Mouse (Mus musculus): ENCODE measurements at regions not wholly inside any gene's neighbourhood (a gene's known extent, or its start where the extent isn't known, plus 50 kb on each side); places are given as distances from the start of the nearest gene placed in this dataset.
"Not testable (repeated sequence)": the region's sequence is repeated elsewhere in the genome, so short reads cannot be mapped to it uniquely, and the experiment has no call there.

GRCm38 (mm10) chr8:126864314-126864948 lies 81.2 kb downstream of the Tomm20 start:
- Histone ChIP-seq H3K36me3 (no peaks in the 10 kb centered on the region), H3K9me3 (no peaks in the 10 kb centered on the region), H3K27ac (replicated peaks) (no peak overlapping the region), H3K4me2 (replicated peaks) (no peak overlapping the region), H3K4me1 (no peaks in the 10 kb centered on the region), H3K4me3 (no peak overlapping the region), H3K9ac (replicated peaks) (no peak overlapping the region), H3K27me3 (no peaks in the 10 kb centered on the region)
- WGBS, result 87% methylated on average over 10 of the region's 10 CpGs
- no peak for ATAC-seq (replicated peaks)

GRCm38 (mm10) chr8:126863661-126864060 lies 82.0 kb downstream of the Tomm20 start:
- not testable (repeated sequence) for H3K4me1 ChIP-seq; H3K4me2 ChIP-seq (replicated peaks); ATAC-seq (replicated peaks); H3K36me3 ChIP-seq; H3K9me3 ChIP-seq; H3K4me3 ChIP-seq; H3K27ac ChIP-seq (replicated peaks); H3K9ac ChIP-seq (replicated peaks); H3K27me3 ChIP-seq
- WGBS, result 72% methylated on average over 1 of the region's 1 CpGs

- 97% methylated on average over 8 of the region's 8 CpGs for WGBS
- H3K27me3 ChIP-seq, result no peaks in the 10 kb centered on the region
- ATAC-seq (replicated peaks), result no peak
Measured at GRCm38 (mm10) chr8:126861754-126862153, 83.9 kb downstream of the Tomm20 start.

GRCm38 (mm10) chr8:126860630-126861029 lies 85.0 kb downstream of the Tomm20 start:
- H3K4me3 ChIP-seq, result no peak overlapping the region
- no peaks in the 10 kb centered on the region for H3K36me3 ChIP-seq
- no peak overlapping the region for H3K27ac ChIP-seq (replicated peaks)
- H3K9me3 ChIP-seq, result no peaks in the 10 kb centered on the region
- ATAC-seq (replicated peaks), result no peak
- WGBS, result 89% methylated on average over 7 of the region's 7 CpGs
- H3K27me3 ChIP-seq, result no peaks in the 10 kb centered on the region
- H3K9ac ChIP-seq (replicated peaks), result no peak overlapping the region
- H3K4me1 ChIP-seq, result no peaks in the 10 kb centered on the region
- H3K4me2 ChIP-seq (replicated peaks), result no peak overlapping the region

More at GRCm38 (mm10) chr8:126861754-126862153, 83.9 kb downstream of the Tomm20 start:
- Histone ChIP-seq H3K9ac (replicated peaks) (no peak overlapping the region), H3K36me3 (no peaks in the 10 kb centered on the region), H3K9me3 (no peaks in the 10 kb centered on the region), H3K4me3 (no peak overlapping the region), H3K27ac (replicated peaks) (no peak overlapping the region), H3K4me2 (replicated peaks) (no peak overlapping the region), H3K4me1 (no peaks in the 10 kb centered on the region)

- no peak overlapping the region for H3K4me2 ChIP-seq (replicated peaks)
- no peak overlapping the region for H3K9ac ChIP-seq (replicated peaks)
- H3K4me3 ChIP-seq, result no peak overlapping the region
- no peaks in the 10 kb centered on the region for H3K4me1 ChIP-seq
- no peaks in the 10 kb centered on the region for H3K36me3 ChIP-seq
- no peaks in the 10 kb centered on the region for H3K9me3 ChIP-seq
- H3K27ac ChIP-seq (replicated peaks), result no peak overlapping the region
- no peak for ATAC-seq (replicated peaks)
- no peaks in the 10 kb centered on the region for H3K27me3 ChIP-seq
- WGBS, result 93% methylated on average over 5 of the region's 5 CpGs
Measured at GRCm38 (mm10) chr8:126859706-126860424, 85.8 kb downstream of the Tomm20 start.

GRCm38 (mm10) chr8:126857307-126858203 lies 88.1 kb downstream of the Tomm20 start:
- H3K4me3 ChIP-seq, result no peak overlapping the region
- no peak overlapping the region for H3K27ac ChIP-seq (replicated peaks)
- H3K9me3 ChIP-seq, result no peaks in the 10 kb centered on the region
- WGBS, result 83% methylated on average over 13 of the region's 13 CpGs
- H3K9ac ChIP-seq (replicated peaks), result no peak overlapping the region
- no peak overlapping the region for H3K4me2 ChIP-seq (replicated peaks)
- H3K4me1 ChIP-seq, result peaks cover 5% of the 10 kb centered on the region
- H3K27me3 ChIP-seq, result no peaks in the 10 kb centered on the region
- no peaks in the 10 kb centered on the region for H3K36me3 ChIP-seq
- ATAC-seq (replicated peaks), result no peak

GRCm38 (mm10) chr8:126855914-126856313 lies 89.7 kb downstream of the Tomm20 start:
- H3K27me3 ChIP-seq, result no peaks in the 10 kb centered on the region
- H3K27ac ChIP-seq (replicated peaks), result no peak overlapping the region
- 84% methylated on average over 5 of the region's 5 CpGs for WGBS
- H3K4me1 ChIP-seq, result peaks cover 5% of the 10 kb centered on the region
- no peak overlapping the region for H3K4me3 ChIP-seq
- no peak for ATAC-seq (replicated peaks)
- H3K4me2 ChIP-seq (replicated peaks), result no peak overlapping the region
- H3K9ac ChIP-seq (replicated peaks), result no peak overlapping the region
- H3K36me3 ChIP-seq, result no peaks in the 10 kb centered on the region
- no peaks in the 10 kb centered on the region for H3K9me3 ChIP-seq

- WGBS, result 89% methylated on average over 2 of the region's 2 CpGs
- no peak for ATAC-seq (replicated peaks)
- H3K9ac ChIP-seq (replicated peaks), result no peak overlapping the region
Measured at GRCm38 (mm10) chr8:126855056-126855609, 90.5 kb downstream of the Tomm20 start.

GRCm38 (mm10) chr8:126854121-126855055 lies 91.3 kb downstream of the Tomm20 start:
- Histone ChIP-seq H3K4me1 (peaks cover 5% of the 10 kb centered on the region), H3K4me2 (replicated peaks) (no peak overlapping the region), H3K36me3 (no peaks in the 10 kb centered on the region), H3K9ac (replicated peaks) (no peak overlapping the region), H3K9me3 (no peaks in the 10 kb centered on the region), H3K4me3 (no peak overlapping the region), H3K27me3 (no peaks in the 10 kb centered on the region), H3K27ac (replicated peaks) (no peak overlapping the region)
- ATAC-seq (replicated peaks), result no peak
- WGBS, result 70% methylated on average over 22 of the region's 22 CpGs

More at GRCm38 (mm10) chr8:126855056-126855609, 90.5 kb downstream of the Tomm20 start:
- Histone ChIP-seq H3K36me3 (no peaks in the 10 kb centered on the region), H3K9me3 (no peaks in the 10 kb centered on the region), H3K4me2 (replicated peaks) (no peak overlapping the region), H3K4me1 (peaks cover 5% of the 10 kb centered on the region), H3K4me3 (no peak overlapping the region), H3K27me3 (no peaks in the 10 kb centered on the region), H3K27ac (replicated peaks) (no peak overlapping the region)

- Histone ChIP-seq H3K4me1 (peaks cover 5% of the 10 kb centered on the region), H3K27me3 (no peaks in the 10 kb centered on the region), H3K36me3 (no peaks in the 10 kb centered on the region), H3K27ac (replicated peaks) (0 out of 2 replicates have a peak overlapping the region, but pooled peaks have one; percentile 19), H3K9me3 (no peaks in the 10 kb centered on the region), H3K9ac (replicated peaks) (no peak overlapping the region), H3K4me3 (no peak overlapping the region), H3K4me2 (replicated peaks) (no peak overlapping the region)
- 60% methylated on average over 10 of the region's 10 CpGs for WGBS
- no peak for ATAC-seq (replicated peaks)
Measured at GRCm38 (mm10) chr8:126852663-126853390, 92.8 kb downstream of the Tomm20 start.

Measured in forebrain, embryonic 15.5 days (tissue).